Mouse (Mus musculus): ENCODE data around the gene Lcat.

DNA sequence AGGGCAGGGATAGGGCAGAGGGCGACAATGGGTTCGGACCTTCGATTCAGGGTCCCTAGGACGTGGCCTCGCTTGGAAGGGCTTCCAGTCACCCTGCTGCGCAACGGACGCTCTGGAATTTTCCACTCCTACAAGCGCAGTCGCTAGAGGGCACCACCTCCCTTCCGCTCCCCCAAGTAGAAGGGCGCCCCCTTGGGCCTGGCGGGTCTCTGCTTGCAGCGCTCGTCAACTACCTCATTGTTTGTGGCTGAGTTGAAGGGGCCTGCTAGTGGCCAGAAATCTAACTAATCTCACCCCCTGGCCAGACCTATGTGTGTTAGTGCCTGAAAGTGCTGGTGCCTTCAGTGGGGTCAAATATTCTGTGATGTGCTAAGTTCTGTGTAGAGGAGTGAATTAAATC, 36.1 kb upstream of the Lcat start, which contains the start of gene Dpep3:
- TF ChIP-seq CTCF (IDR thresholded peaks at IDR 0.05; ENCODE audit: borderline replicate concordance, insufficient read depth, low read depth, low read length), result no peak
- TF ChIP-seq POLR2A (IDR thresholded peaks at IDR 0.05; ENCODE audit: borderline replicate concordance, insufficient read depth, low read length), result no peak
